Mouse (Mus musculus) CH12.LX (cell line): ENCODE data around the gene Fam102b. TPM values are rescaled to one million over a fixed set of nuclear protein-coding genes. Genes with fewer than 3 reads are reported as not detected.

ENCODE experiments used
- DNase-seq: peaks from one replicate; pipeline ENCODE4 v3.0.0-alpha.2; 2013; ENCODE audit errors: extremely low read depth
- H3K27ac ChIP-seq: 2 replicates; pipeline ENCODE4 v1.5.1; 2012; ENCODE audit warnings: low read depth, mild to moderate bottlenecking, control low read depth, moderate library complexity; ENCODE audit not compliant: insufficient read depth
- H3K27me3 ChIP-seq: replicated peaks from 2 replicates; pipeline ENCODE3; 2012; ENCODE audit warnings: inconsistent platforms
- H3K36me3 ChIP-seq, 2 experiments: replicated peaks in 1 of 2; 2 replicates each; pipeline versions ENCODE3 to v1.6.1; 2012; ENCODE audit warnings: inconsistent platforms in 1 of 2, low read length in 1 of 2, mild to moderate bottlenecking in 1 of 2, mixed read lengths in 1 of 2, moderate library complexity in 1 of 2; ENCODE audit not compliant: control insufficient read depth in 1 of 2, insufficient read depth in 1 of 2
- H3K4me1 ChIP-seq, 2 experiments: 2 replicates each; pipeline ENCODE4 v1.6.1; 2012; ENCODE audit warnings: inconsistent platforms in 1 of 2, moderate library complexity in 1 of 2; ENCODE audit not compliant: insufficient read depth in 2 of 2, control insufficient read depth in 1 of 2
- H3K4me2 ChIP-seq: 2 replicates; pipeline ENCODE4 v1.6.1; 2012; ENCODE audit warnings: low read depth, mild to moderate bottlenecking, control low read depth; ENCODE audit not compliant: poor library complexity, insufficient read depth, severe bottlenecking
- H3K4me3 ChIP-seq, 3 experiments: fragments of 150-350 bp in 1 of 3; sonication (generic) in 1 of 3; replicated peaks in 1 of 3; 2 replicates each; pipeline versions ENCODE3 to v1.5.1; 2011 to 2012; ENCODE audit warnings: low read depth in 2 of 3, low read length in 2 of 3, mild to moderate bottlenecking in 2 of 3, moderate library complexity in 2 of 3, control low read depth in 1 of 3, improper control_type of control experiment in 1 of 3, inconsistent platforms in 1 of 3, mixed read lengths in 1 of 3; ENCODE audit not compliant: poor library complexity in 1 of 3
- H3K79me2 ChIP-seq: replicated peaks from 2 replicates; pipeline ENCODE4 v1.6.1; 2012; ENCODE audit warnings: mild to moderate bottlenecking, moderate library complexity; ENCODE audit not compliant: control insufficient read depth, poor library complexity, insufficient read depth, severe bottlenecking; ENCODE audit errors: extremely low read depth
- H3K9ac ChIP-seq: 2 replicates; pipeline ENCODE4 v1.6.1; 2012; ENCODE audit warnings: low read depth, mild to moderate bottlenecking, control low read depth, moderate library complexity; ENCODE audit not compliant: insufficient read depth
- H3K9me3 ChIP-seq: replicated peaks from 2 replicates; pipeline ENCODE3; 2012; ENCODE audit warnings: low read length, inconsistent platforms, mixed read lengths
- CHD2 ChIP-seq: IDR thresholded peaks from 2 replicates; pipeline ENCODE4 v1.6.1; 2011; ENCODE audit warnings: low read length, improper control_type of control experiment
- CTCF ChIP-seq, 2 experiments: IDR thresholded peaks in 1 of 2; conservative IDR thresholded peaks in 1 of 2; 2 replicates each; pipeline ENCODE4 v1.5.1; 2011 to 2012; ENCODE audit warnings: low read depth in 2 of 2, low read length in 2 of 2, improper control_type of control experiment in 1 of 2, inconsistent platforms in 1 of 2, mild to moderate bottlenecking in 1 of 2, moderate library complexity in 1 of 2
- E2F4 ChIP-seq: IDR thresholded peaks from 2 replicates; pipeline ENCODE4 v1.6.1; 2011; ENCODE audit warnings: low read depth, low read length, improper control_type of control experiment; ENCODE audit not compliant: insufficient replicate concordance
- EP300 ChIP-seq: IDR thresholded peaks from 2 replicates; pipeline ENCODE4 v1.6.1; 2011; ENCODE audit warnings: low read length, improper control_type of control experiment
- HCFC1 ChIP-seq: IDR thresholded peaks from 2 replicates; pipeline ENCODE4 v1.6.1; 2012; ENCODE audit warnings: low read depth, mild to moderate bottlenecking, inconsistent platforms, low read length, improper control_type of control experiment
- JUND ChIP-seq: conservative IDR thresholded peaks from 2 replicates; pipeline ENCODE4 v1.6.1; 2011; ENCODE audit warnings: low read depth, low read length, improper control_type of control experiment
- MAZ ChIP-seq: IDR thresholded peaks from 2 replicates; pipeline ENCODE4 v1.6.1; 2012; ENCODE audit warnings: low read depth, mild to moderate bottlenecking, inconsistent platforms, low read length, improper control_type of control experiment, moderate library complexity
- MXI1 ChIP-seq: IDR thresholded peaks from 2 replicates; pipeline ENCODE4 v1.6.1; 2011; ENCODE audit warnings: mild to moderate bottlenecking, low read depth, low read length, improper control_type of control experiment
- MYC ChIP-seq: IDR thresholded peaks from 2 replicates; pipeline ENCODE4 v1.6.1; 2011; ENCODE audit warnings: low read depth, mild to moderate bottlenecking, improper control_type of control experiment, low read length
- NELFE ChIP-seq: IDR thresholded peaks from 2 replicates; pipeline ENCODE4 v1.6.1; 2011; ENCODE audit warnings: low read depth, low read length, improper control_type of control experiment
- NRF1 ChIP-seq: IDR thresholded peaks from 2 replicates; pipeline ENCODE4 v1.6.1; 2014; ENCODE audit warnings: low read depth, mild to moderate bottlenecking, inconsistent platforms, low read length, improper control_type of control experiment, moderate library complexity
- POLR2A ChIP-seq: IDR thresholded peaks from 2 replicates; pipeline ENCODE4 v1.6.1; 2011; ENCODE audit warnings: low read depth, mild to moderate bottlenecking, improper control_type of control experiment, low read length
- POLR2AphosphoS2 ChIP-seq: IDR thresholded peaks from 2 replicates; pipeline ENCODE4 v1.6.1; 2011; ENCODE audit warnings: low read depth, low read length, improper control_type of control experiment
- RAD21 ChIP-seq: IDR thresholded peaks from 2 replicates; pipeline ENCODE4 v1.6.1; 2011; ENCODE audit warnings: low read depth, mild to moderate bottlenecking, low read length, improper control_type of control experiment, moderate library complexity
- SIN3A ChIP-seq: IDR thresholded peaks from 2 replicates; pipeline ENCODE4 v1.6.1; 2012; ENCODE audit warnings: low read length, improper control_type of control experiment, inconsistent platforms
- SMC3 ChIP-seq: IDR thresholded peaks from 2 replicates; pipeline ENCODE4 v1.6.1; 2011; ENCODE audit warnings: low read depth, low read length, improper control_type of control experiment
- TBP ChIP-seq: conservative IDR thresholded peaks from 2 replicates; pipeline ENCODE4 v1.6.1; 2011; ENCODE audit warnings: low read depth, low read length, improper control_type of control experiment
- TCF12 ChIP-seq: IDR thresholded peaks from 2 replicates; pipeline ENCODE4 v1.6.1; 2014; ENCODE audit warnings: low read depth, mild to moderate bottlenecking, inconsistent platforms, low read length, improper control_type of control experiment
- USF1 ChIP-seq: IDR thresholded peaks from 2 replicates; pipeline ENCODE4 v1.6.1; 2014; ENCODE audit warnings: low read depth, mild to moderate bottlenecking, inconsistent platforms, low read length, improper control_type of control experiment
- USF2 ChIP-seq: conservative IDR thresholded peaks from 2 replicates; pipeline ENCODE4 v1.6.1; 2011; ENCODE audit warnings: low read depth, low read length, improper control_type of control experiment
- ZC3H11A ChIP-seq: IDR thresholded peaks from 2 replicates; pipeline ENCODE4 v1.6.1; 2012; ENCODE audit warnings: low read depth, mild to moderate bottlenecking, inconsistent platforms, low read length, improper control_type of control experiment
- ZKSCAN1 ChIP-seq: IDR thresholded peaks from 2 replicates; pipeline ENCODE4 v1.6.1; 2012; ENCODE audit warnings: low read depth, inconsistent platforms, low read length, improper control_type of control experiment, borderline replicate concordance
- ZMIZ1 ChIP-seq: IDR thresholded peaks from 2 replicates; pipeline ENCODE4 v1.6.1; 2012; ENCODE audit warnings: low read depth, mild to moderate bottlenecking, inconsistent platforms, low read length, improper control_type of control experiment
- dilution Hi-C: fragments of 300-500 bp; cut with MboI; formaldehyde crosslinking; loops from 2 replicates; pipeline ENCODE4 v1.14.3; 2020; ENCODE audit warnings: low sequenced_read_pairs; ENCODE audit not compliant: extremely low pct_unique_long_range_greater_than_20kb, extremely low pct_ligation_motif_present
- in situ Hi-C: fragments of 300-500 bp; cut with MboI; formaldehyde crosslinking; loops from 3 replicates; pipeline ENCODE4 v1.14.3; 2019; ENCODE audit warnings: low sequenced_read_pairs, low pct_ligation_motif_present, low pct_unique_long_range_greater_than_20kb, mixed read lengths
- polyA plus RNA-seq: library from polyadenylated mRNA; unstranded; fragments of >175 nt; gene quantifications from 2 replicates; pipeline ENCODE4 v1.2.1, GENCODE M21; 2012; ENCODE audit warnings: low read depth; ENCODE audit not compliant: insufficient read length
- total RNA-seq, 2 experiments: library from RNA; depleted of rRNA; stranded (reverse); fragments of 300-350 nt in 1 of 2; fragments of >200 nt in 1 of 2; gene quantifications; 2 replicates each; pipeline ENCODE4 v1.2.3; 2012 to 2014

Fam102b gene
- total and polyA plus RNA-seq, 3 experiments = 2.8 to 6.2 (median 4.3) TPM

DNA sequence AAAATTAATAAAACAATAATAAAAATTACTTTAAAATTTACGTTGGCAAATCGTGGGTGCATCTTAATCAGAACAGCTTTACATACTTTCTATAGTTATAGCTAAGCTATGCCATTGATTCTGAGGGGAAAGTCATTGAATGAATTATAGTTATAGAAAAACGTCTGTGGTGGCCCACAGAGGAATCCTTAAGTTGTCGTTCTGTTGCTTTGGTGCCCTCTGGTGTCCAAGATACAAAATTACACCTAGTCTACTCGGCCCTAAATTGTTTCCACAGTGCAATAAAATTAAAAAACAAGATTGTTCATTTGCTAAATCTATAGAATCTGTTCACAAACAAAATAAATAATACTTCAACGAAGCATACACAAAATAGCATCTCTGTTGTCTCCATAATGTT lies 35.6 kb upstream of the Fam102b start:
- H3K27me3 ChIP-seq = no peaks in the 10 kb centered on the region
- no peak overlapping the region for H3K4me2 ChIP-seq
- TF ChIP-seq NRF1 (no peak), RAD21 (peak; percentile 94), TCF12 (no peak), HCFC1 (no peak), TBP (no peak), POLR2A (no peak), CHD2 (no peak), SMC3 (peak; percentile 86), CTCF (conservative IDR thresholded peaks at IDR 0.05 in 1 of 2, IDR thresholded peaks at IDR 0.05 in 1 of 2; ENCODE audit: low read depth in 2 of 2, low read length in 2 of 2) (peak; percentile 56 to 90), MAZ (no peak), JUND (no peak), USF1 (no peak), NELFE (0 out of 2 replicates have a peak, but pooled peaks have one; percentile 23), POLR2AphosphoS2 (no peak), ZC3H11A (peak; percentile 75), MYC (0 out of 2 replicates have a peak, but pooled peaks have one; percentile 20)
- H3K9ac ChIP-seq = no peak overlapping the region
- H3K27ac ChIP-seq = no peak overlapping the region
- dilution Hi-C loops (no loop called here), in situ Hi-C loops (loop anchor here (10.0 to 25.0 kb wide), 2 partner anchors 288 to 401 kb away; partner anchors contain the start of gene Clcc1)
- no peaks in the 10 kb centered on the region for H3K79me2 ChIP-seq
- H3K4me1 ChIP-seq = no peaks in the 10 kb centered on the region
- H3K9me3 ChIP-seq = no peaks in the 10 kb centered on the region
- H3K36me3 ChIP-seq = no peaks in the 10 kb centered on the region
- H3K4me3 ChIP-seq = no peak overlapping the region
- DNase-seq = peak; percentile 66

GRCm38 (mm10) chr3:109062391-109062790 lies 35.0 kb upstream of the Fam102b start:
- TF ChIP-seq POLR2A = no peak
- TF ChIP-seq RAD21 = no peak
- TF ChIP-seq E2F4 = no peak
- TF ChIP-seq MXI1 = no peak
- TF ChIP-seq ZKSCAN1 = no peak
- TF ChIP-seq ZMIZ1 = no peak
- TF ChIP-seq USF2 = no peak
- TF ChIP-seq JUND = no peak
- no peak for TF ChIP-seq SIN3A
- no peak for TF ChIP-seq EP300
- TF ChIP-seq, all 38 proteins: peak for 0
- Histone ChIP-seq H3K36me3 (no peaks in the 10 kb centered on the region), H3K27ac (no peak overlapping the region), H3K27me3 (no peaks in the 10 kb centered on the region), H3K4me3 (no peak overlapping the region), H3K4me1 (peaks cover 0 to 1% of the 10 kb centered on the region in 2 experiments; a peak in 1 of 4 replicates), H3K9ac (no peak overlapping the region), H3K9me3 (no peaks in the 10 kb centered on the region), H3K79me2 (no peaks in the 10 kb centered on the region), H3K4me2 (no peak overlapping the region)
- dilution Hi-C loops (no loop called here), in situ Hi-C loops (loop anchor here (10.0 to 25.0 kb wide), 2 partner anchors 288 to 400 kb away; partner anchors contain the start of gene Clcc1)
- DNase-seq = no peak
